Mouse (Mus musculus) right cerebral cortex, adult 2 months (tissue): Measurements from ENCODE around the gene 2510039O18Rik.
A peak's percentile ranks its signal among the peaks of the same experiment; 100 is the strongest.

Experiments used
- DNase-seq, 2 experiments: peaks; one replicate each; pipeline ENCODE4 v3.0.0; 2021 to 2022; ENCODE audit warnings: low spot score in 2 of 2

2510039O18Rik gene

DNA sequence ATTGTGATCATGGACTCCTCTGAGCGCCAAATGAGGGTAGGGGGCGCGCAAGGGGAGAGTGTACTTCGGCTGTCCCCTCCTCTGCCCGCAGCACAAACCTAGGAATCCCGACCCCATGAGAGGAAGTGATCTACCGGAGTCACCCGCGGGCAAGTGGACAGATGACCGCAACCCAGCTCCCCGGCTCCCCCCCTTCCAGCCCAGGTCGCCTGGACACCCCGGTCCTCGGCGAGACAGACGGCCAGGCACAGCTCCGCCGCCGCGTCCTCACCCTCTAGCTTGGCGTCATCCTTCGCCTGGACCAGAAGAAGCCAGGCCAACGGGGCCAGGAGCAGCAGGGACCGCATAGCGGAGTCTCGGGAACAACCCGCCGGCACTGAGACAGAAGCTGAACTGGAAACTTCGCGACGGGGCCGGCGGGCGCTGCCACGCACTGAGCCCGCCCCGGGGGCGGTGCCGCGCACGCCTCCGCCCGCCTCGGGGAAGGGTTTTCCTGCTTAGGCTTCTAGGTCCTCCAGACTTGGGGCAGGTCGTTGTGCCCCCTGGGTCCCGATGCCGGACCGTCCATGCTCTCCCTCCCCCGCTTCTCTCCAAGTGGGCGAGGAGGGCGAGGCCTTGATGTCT is 4.3 kb upstream of the 2510039O18Rik start, which contains the start of gene Plod1:
Gene Plod1, minus strand, starts transcription at position 437 of the 624 bp plus-strand sequence.
- peak; percentile 62 to 76 for DNase-seq

DNA sequence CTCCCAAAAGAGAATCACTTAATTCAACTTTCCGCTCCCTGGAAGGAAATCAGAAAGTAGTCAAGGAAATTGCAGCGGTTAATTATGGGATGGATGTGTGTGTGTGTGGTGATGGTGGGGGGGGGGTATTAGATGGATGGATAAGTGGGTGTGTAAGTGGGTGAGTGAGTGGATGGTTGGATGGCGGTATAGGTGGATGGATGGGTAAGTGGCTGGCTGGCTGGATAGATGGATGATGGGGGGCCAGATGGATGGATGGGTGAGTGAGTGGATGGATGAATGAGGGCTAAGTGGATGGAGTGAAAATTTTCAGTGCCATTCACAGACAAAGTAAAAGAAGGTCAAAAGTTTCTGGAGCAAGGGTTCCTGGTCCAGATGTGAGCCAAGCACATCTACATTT is 3.7 kb upstream of the 2510039O18Rik start:
- no peak for DNase-seq

- no peak for DNase-seq
Measured at GRCm38 (mm10) chr4:147937486-147937885, 3.2 kb upstream of the 2510039O18Rik start.

DNA sequence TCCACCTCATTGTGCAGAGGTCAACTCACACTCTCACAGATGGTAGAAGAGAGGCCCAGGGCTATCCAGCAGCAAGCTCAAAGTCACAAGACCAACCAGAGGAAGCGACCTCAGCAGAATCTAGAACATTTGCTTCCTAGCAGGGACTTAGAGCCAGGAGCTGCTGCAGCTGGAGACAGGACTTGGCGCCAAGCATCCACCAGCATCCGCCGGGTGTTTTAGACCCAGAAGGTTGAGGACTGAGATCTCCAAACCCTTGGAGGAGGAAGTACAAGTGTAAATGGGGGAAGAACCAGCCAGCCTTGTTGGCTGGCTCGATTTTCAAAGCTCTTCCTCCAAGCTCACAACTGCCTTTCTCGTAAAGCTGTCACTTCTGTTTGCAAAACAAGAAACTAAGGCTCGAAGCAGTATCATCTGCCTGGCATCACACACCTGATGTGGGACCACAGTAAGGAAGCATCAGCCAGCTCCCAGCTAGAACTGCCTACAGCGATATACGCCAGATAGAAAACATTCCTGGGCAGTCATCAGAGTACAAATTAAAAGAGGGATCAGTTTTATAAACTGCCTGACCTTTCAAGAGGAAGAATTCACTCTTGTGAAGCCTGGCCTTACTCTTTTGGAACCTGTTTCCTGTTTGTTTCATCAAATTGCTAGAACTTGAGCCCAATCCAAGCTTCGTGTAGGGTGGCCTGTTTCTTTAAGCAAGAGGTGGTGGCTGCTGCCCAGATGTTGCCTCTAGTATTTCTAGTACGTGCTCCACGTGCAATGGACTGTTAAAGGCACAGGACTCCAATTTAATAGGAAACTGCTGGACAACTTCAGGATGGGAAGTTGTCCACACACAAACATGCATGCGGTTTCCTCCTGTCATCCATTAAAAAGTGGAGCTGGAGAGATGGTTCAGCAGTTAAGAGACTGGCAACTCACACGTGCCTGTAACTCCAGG is 2.3 kb upstream of the 2510039O18Rik start:
- no peak for DNase-seq

- no peak for DNase-seq
Measured at GRCm38 (mm10) chr4:147940111-147940510, 584 bp upstream of the 2510039O18Rik start.

GRCm38 (mm10) chr4:147941045-147942020 is 638 bp downstream of the 2510039O18Rik start:
- DNase-seq = peak in 1 of 2 experiments; percentile 49

DNA sequence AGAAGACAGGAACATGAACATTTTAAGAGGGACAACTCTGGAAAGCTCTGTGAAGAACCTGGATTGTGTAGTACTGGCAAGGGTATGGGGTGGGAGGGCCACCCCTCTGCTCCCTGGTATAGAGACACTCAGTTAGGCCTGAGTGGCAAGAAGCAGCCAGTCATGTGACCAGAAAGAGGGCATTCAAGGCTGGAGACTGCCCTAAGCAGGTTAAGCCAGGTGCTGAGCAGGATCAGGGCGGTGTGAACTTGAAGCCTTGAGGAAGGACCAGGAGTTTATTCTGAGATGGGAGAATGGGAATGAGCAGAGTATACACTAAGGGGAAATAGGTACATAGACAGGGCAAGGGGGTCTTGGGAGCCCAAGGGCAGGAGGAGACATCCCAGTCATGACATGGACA is 2.3 kb downstream of the 2510039O18Rik start:
- DNase-seq = no peak

GRCm38 (mm10) chr4:147947511-147947910 is 6.8 kb downstream of the 2510039O18Rik start:
- DNase-seq = no peak

- DNase-seq = peak; percentile 38 to 49
Measured at GRCm38 (mm10) chr4:147953590-147953989, 12.9 kb downstream of the 2510039O18Rik start.

DNA sequence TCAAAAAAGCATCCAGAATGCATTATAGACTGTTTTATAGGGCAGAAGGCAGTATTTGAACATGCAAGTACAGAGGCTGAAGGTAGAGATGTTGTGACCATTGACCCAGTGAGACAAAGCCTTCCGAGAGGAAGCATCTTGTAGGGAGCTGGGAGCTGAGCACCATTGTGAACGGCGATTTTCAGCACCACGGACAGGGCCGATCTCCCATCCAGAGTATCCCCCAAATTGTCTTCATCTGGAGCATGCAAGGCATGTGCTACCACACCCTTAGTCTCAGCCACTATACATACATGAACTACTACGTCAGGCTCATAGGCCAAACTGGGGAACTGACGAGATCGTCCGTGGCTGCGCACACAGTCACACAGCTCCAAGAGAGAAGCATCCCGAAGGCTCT is 16.4 kb downstream of the 2510039O18Rik start:
- DNase-seq = no peak

GRCm38 (mm10) chr4:147959881-147960831 is 19.5 kb downstream of the 2510039O18Rik start:
- peak; percentile 55 to 69 for DNase-seq

- no peak for DNase-seq
Measured at GRCm38 (mm10) chr4:147962781-147963180, 22.1 kb downstream of the 2510039O18Rik start.

GRCm38 (mm10) chr4:147963623-147964022 is 22.9 kb downstream of the 2510039O18Rik start:
- no peak for DNase-seq

DNA sequence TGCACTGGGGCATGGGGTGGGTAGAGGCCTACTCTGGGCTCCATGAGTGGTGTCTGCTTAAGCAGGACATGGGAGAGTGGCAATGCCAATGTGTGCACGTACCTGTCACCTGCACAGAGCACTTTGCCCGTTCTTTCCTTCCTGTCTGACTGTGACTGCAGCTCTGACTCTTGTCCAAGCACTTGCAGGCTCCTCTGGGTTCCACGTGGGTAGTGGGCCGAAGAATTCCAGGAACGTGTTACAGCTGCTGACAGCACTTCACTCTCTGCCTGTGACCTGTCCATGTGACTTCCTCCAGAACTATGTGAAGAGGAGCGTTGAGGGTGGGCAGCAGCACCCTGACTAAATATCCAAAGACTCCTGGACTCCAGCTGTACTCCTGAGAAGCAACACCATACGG is 25.0 kb downstream of the 2510039O18Rik start:
- no peak for DNase-seq

DNA sequence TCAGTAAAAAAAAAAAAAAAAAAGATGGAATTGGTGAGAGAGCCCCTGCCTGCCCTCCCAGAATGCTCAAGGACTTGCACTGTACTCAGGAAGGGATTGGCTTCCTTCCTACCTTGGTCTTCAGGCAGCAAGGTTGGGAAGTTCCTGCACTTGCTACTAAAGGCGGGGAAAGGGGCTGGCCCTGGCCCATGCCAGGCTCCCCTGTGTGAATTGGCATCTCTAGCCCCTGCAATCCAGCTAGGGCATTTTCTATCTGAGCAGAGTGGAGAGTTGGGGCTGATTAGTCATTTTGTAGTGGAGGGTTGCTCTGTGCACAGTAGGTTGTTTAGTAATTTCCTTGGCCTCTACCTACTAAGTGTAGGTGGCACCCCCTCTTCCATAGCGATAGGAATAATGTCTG is 28.1 kb downstream of the 2510039O18Rik start:
- no peak for DNase-seq

DNA sequence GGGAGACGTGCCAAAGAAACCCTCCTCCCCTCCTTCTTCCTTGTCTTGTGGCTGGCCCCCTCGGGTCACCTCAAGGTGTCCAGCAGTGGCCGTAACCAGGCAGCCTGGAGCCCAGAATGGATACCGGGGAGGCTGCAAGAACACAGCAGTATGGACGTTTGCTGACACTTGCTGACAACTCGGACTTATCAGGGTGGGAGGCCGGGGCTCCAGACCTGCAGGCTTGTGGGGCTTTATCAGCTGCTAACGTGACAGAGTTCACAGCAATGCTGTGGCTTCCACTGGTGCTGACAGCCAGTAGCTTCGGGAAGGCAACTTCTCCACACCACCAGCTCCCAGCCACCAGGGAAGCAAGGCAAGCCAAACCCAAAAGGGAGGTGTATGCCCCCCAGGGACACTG is 28.6 kb downstream of the 2510039O18Rik start:
- DNase-seq = no peak

GRCm38 (mm10) chr4:147976237-147976636 is 35.5 kb downstream of the 2510039O18Rik start:
- no peak for DNase-seq

DNA sequence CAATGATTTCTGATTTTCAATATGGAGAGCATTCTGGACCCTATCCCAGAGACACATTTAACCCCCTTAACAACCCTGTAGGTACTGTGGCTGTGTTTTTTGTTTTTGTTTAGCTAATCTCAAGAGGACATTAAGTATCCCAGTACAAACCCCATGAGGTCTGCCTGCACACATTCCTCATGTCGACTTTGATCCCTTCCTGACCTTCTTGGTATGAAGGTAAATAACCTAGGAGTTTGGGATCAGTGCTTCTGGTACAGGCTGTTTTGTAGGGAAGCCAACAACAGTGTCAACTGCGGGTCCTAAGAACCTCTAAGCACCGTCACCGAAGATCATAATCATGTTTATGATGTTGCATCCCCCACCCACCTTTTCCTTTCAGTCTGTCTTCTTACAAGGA is 37.0 kb downstream of the 2510039O18Rik start:
- DNase-seq = no peak

DNA sequence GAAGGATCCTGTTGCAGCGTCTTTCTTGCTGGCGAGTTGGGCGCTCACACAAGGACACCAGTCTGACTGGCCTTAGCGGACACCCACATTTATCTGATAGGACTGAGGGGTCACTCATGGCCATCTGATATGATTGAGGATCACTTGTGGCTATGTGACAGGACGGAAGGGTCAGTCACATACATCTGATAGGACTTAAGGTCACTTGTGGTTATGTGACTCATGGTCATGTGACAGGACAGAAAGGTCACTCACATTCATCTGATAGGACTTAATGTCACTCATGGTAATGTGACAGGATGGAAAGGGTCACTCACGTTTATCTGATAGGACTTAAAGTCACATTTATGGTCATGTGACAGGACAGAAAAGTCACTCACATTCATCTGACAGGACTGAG is 37.7 kb downstream of the 2510039O18Rik start:
- DNase-seq = no peak

GRCm38 (mm10) chr4:147979441-147979860 is 38.8 kb downstream of the 2510039O18Rik start:
- DNase-seq = no peak
